Mouse (Mus musculus): Measurements from ENCODE around the gene Golim4. TPM values are rescaled to one million over a fixed set of nuclear protein-coding genes. Genes with fewer than 3 reads are reported as not detected.

Golim4 gene
- polyA plus RNA-seq, 1 experiment from 2014 or later = 31.1 TPM

- Histone ChIP-seq H3K4me1 (replicated peaks) (peaks cover 26% of the 10 kb centered on the region), H3K4me2 (replicated peaks) (no peak overlapping the region), H3K36me3 (peaks cover 5% of the 10 kb centered on the region), H3K4me3 (replicated peaks) (no peak overlapping the region), H3K9ac (replicated peaks) (no peak overlapping the region), H3K27me3 (no peaks in the 10 kb centered on the region), H3K27ac (no peak overlapping the region), H3K9me3 (no peaks in the 10 kb centered on the region)
- ATAC-seq = no peak
- 91% methylated on average over 5 of the region's 5 CpGs for WGBS
Observed at GRCm38 (mm10) chr3:75949358-75949757, 7.4 kb downstream of the Golim4 start.

DNA sequence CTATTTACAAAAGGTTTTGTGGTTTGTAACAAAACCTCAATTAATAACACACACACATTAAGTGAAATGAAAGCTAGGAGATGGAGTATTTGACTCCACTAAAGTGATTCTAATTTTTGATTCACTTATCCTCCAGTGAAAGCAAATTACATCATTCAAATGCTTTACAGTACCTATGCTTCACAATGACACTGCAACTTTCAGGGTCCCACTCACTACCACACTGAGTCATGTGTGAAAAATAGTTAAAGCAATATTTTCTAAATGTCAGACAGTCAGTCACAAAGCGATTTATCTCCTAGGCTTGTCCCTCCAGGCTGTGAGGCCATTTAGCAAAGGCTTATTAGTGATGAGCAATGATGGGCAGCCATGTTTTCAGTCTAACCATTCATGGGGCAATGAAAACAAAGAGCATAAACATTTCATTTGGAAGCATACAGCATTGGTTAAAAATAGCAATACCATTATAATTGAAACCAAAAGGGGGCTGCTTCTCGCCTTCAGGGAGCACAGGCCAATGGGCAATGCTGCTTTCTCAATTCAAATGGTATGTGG, 8.1 kb downstream of the Golim4 start:
- Histone ChIP-seq H3K27ac (no peak overlapping the region), H3K4me2 (replicated peaks) (no peak overlapping the region), H3K9ac (replicated peaks) (no peak overlapping the region), H3K4me3 (replicated peaks) (no peak overlapping the region), H3K4me1 (replicated peaks) (peaks cover 18% of the 10 kb centered on the region), H3K9me3 (no peaks in the 10 kb centered on the region), H3K36me3 (peaks cover 5% of the 10 kb centered on the region), H3K27me3 (no peaks in the 10 kb centered on the region)
- ATAC-seq = no peak
- 94% methylated on average over 2 of the region's 2 CpGs for WGBS

GRCm38 (mm10) chr3:75948003-75948402, 8.7 kb downstream of the Golim4 start:
- Histone ChIP-seq H3K36me3 (peaks cover 5% of the 10 kb centered on the region), H3K27me3 (no peaks in the 10 kb centered on the region), H3K4me1 (replicated peaks) (peaks cover 14% of the 10 kb centered on the region), H3K9ac (replicated peaks) (no peak overlapping the region), H3K9me3 (no peaks in the 10 kb centered on the region), H3K4me2 (replicated peaks) (no peak overlapping the region), H3K4me3 (replicated peaks) (no peak overlapping the region), H3K27ac (no peak overlapping the region)
- 93% methylated on average over 1 of the region's 1 CpGs for WGBS
- no peak for ATAC-seq

DNA sequence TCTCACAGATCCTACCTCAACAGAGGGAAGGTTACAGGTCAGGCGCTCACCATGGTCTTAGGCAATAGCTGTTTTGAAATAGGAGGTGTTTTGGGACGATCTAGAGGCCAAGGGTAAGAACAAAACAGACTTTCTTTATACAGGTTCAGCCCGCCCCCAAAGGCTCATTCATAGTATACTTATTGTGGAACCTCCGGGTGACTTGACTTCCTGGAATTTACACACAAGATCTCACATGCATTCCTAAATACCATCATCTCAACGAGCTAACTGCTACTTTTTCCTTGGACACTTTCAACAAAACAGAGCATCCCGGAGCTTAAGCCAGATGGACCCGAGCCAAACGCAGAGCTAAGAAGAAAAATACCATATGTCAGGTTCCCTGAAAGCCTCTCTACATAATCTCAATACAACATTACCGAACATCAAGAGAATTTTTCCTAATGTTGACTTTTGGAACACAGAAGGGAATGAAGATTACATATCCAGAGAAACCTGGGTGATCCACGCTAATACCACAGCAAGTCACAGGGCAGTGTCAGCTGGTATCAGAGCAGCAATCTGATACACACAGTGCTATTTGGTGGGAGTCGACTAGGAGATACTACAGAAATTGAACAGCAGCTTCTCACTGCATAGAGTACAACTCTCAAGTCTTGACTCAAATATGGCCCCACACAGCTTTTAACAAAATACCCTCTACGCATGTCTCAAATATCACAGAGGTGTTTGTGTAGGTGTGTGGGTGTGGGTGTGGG, 14.3 kb downstream of the Golim4 start:
- 81% methylated on average over 12 of the region's 12 CpGs for WGBS
- ATAC-seq = no peak
- Histone ChIP-seq H3K4me1 (replicated peaks) (0 out of 2 replicates have a peak, but pooled peaks cover 6% of the 10 kb centered on the region), H3K4me2 (replicated peaks) (no peak overlapping the region), H3K9ac (replicated peaks) (no peak overlapping the region), H3K9me3 (no peaks in the 10 kb centered on the region), H3K27ac (no peak overlapping the region), H3K27me3 (no peaks in the 10 kb centered on the region), H3K4me3 (replicated peaks) (no peak overlapping the region), H3K36me3 (peaks cover 5% of the 10 kb centered on the region)

DNA sequence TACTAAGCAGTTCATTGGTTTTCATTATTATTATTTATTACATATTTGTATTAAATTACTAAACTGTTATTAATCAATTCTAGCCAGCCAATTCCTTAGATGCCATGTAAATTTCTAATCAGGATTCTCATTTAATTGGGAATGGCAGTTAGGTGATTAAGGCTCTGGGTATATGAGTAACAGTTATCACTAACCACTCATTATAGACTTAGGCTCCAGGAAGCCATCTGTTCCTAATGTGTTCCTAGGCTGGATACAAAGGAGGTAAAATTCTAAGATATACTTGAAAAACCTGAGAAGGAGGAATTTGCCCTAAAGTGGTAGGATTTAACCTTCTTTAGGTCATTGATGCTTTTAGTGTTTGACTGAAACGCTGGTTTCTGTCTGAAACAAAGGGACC, 14.9 kb downstream of the Golim4 start:
- no peak overlapping the region for H3K4me2 ChIP-seq (replicated peaks)
- 74% methylated on average over 1 of the region's 1 CpGs for WGBS

GRCm38 (mm10) chr3:75936152-75936551, 20.6 kb downstream of the Golim4 start:
- ATAC-seq = no peak
- no peak overlapping the region for H3K4me2 ChIP-seq (replicated peaks)
- no peaks in the 10 kb centered on the region for H3K27me3 ChIP-seq
- peaks cover 5% of the 10 kb centered on the region; the same call in 1 of the 2 replicates for H3K9me3 ChIP-seq
- H3K36me3 ChIP-seq = peaks cover 3% of the 10 kb centered on the region
- H3K27ac ChIP-seq = no peak overlapping the region
- H3K4me3 ChIP-seq (replicated peaks) = no peak overlapping the region
- no peak overlapping the region for H3K9ac ChIP-seq (replicated peaks)
- WGBS = 91% methylated on average over 2 of the region's 2 CpGs
- H3K4me1 ChIP-seq (replicated peaks) = no peaks in the 10 kb centered on the region

More for the DNA sequence above, 14.9 kb downstream of the Golim4 start:
- Histone ChIP-seq H3K27ac (no peak overlapping the region), H3K9ac (replicated peaks) (no peak overlapping the region), H3K36me3 (peaks cover 1% of the 10 kb centered on the region), H3K4me1 (replicated peaks) (0 out of 2 replicates have a peak, but pooled peaks cover 6% of the 10 kb centered on the region), H3K4me3 (replicated peaks) (no peak overlapping the region), H3K27me3 (no peaks in the 10 kb centered on the region), H3K9me3 (no peaks in the 10 kb centered on the region)
- ATAC-seq = no peak

DNA sequence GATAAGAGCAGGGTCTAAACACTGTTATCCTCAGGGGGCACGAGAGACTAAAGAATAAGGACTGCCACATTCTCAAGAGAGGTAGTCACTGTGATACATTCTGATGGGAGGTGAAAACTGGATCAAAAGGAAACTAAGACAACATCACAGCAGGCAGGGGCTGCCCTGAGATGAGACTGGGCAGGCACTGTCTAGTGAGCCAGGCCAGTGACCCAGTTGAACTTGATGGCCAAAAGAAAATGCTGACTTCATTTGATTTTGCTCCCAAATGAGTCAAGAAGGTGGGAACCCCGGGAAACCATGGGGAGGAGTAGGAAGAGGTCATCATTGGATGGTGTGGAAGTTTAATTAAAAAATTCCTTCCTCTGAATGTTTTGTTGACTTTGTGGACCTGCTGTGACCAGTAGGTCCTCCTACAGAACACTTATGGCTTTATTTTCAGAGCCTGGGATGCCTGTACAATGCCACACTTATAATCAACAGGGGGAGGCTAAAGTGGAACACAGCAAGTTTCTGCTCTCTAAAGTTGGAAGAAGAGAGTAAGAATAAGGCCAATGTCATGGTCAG, 26.0 kb downstream of the Golim4 start:
- ATAC-seq = no peak
- peaks cover 3% of the 10 kb centered on the region for H3K36me3 ChIP-seq
- no peak overlapping the region for H3K4me2 ChIP-seq (replicated peaks)
- H3K27me3 ChIP-seq = no peaks in the 10 kb centered on the region
- WGBS = 84% methylated on average over 2 of the region's 2 CpGs
- H3K4me1 ChIP-seq (replicated peaks) = no peaks in the 10 kb centered on the region
- no peak overlapping the region for H3K9ac ChIP-seq (replicated peaks)
- H3K9me3 ChIP-seq = peaks cover 5% of the 10 kb centered on the region; the same call in 1 of the 2 replicates
- no peak overlapping the region for H3K27ac ChIP-seq
- H3K4me3 ChIP-seq (replicated peaks) = no peak overlapping the region

GRCm38 (mm10) chr3:75929926-75930548, 26.7 kb downstream of the Golim4 start:
- Histone ChIP-seq H3K4me2 (replicated peaks) (no peak overlapping the region), H3K9me3 (peaks cover 5% of the 10 kb centered on the region; the same call in 1 of the 2 replicates), H3K9ac (replicated peaks) (no peak overlapping the region), H3K27ac (no peak overlapping the region), H3K27me3 (no peaks in the 10 kb centered on the region), H3K36me3 (peaks cover 3% of the 10 kb centered on the region), H3K4me3 (replicated peaks) (no peak overlapping the region), H3K4me1 (replicated peaks) (0 out of 2 replicates have a peak, but pooled peaks cover 3% of the 10 kb centered on the region)
- WGBS = 95% methylated on average over 7 of the region's 7 CpGs
- no peak for ATAC-seq

DNA sequence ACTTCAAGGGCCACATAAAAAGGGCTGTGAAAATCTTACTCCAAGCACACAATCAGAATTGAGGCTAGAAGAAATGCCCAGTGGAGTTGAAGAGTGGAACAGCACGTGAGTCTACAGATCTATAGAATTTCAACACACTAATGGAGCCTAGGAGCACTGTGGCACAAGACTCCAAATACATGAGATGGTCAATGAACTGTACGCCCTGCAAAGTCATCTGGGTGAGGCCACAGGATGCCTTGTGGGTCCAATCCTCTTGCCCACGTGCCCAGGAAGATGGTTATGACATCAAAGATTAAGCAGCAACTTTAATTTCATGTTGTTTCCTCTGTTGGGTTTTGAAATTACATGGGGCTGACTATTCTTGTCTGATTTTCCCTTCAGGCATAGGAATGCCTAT, 30.4 kb downstream of the Golim4 start:
- ATAC-seq = no peak
- no peak overlapping the region for H3K4me2 ChIP-seq (replicated peaks)
- H3K4me3 ChIP-seq (replicated peaks) = no peak overlapping the region
- H3K36me3 ChIP-seq = no peaks in the 10 kb centered on the region
- no peaks in the 10 kb centered on the region for H3K27me3 ChIP-seq
- H3K9me3 ChIP-seq = no peaks in the 10 kb centered on the region
- 0 out of 2 replicates have a peak, but pooled peaks cover 7% of the 10 kb centered on the region for H3K4me1 ChIP-seq (replicated peaks)
- H3K27ac ChIP-seq = no peak overlapping the region
- no peak overlapping the region for H3K9ac ChIP-seq (replicated peaks)
- WGBS = 80% methylated on average over 3 of the region's 3 CpGs

- Histone ChIP-seq H3K4me3 (replicated peaks) (no peak overlapping the region), H3K4me1 (replicated peaks) (0 out of 2 replicates have a peak, but pooled peaks cover 7% of the 10 kb centered on the region), H3K4me2 (replicated peaks) (no peak overlapping the region), H3K27ac (no peak overlapping the region), H3K36me3 (no peaks in the 10 kb centered on the region), H3K9ac (replicated peaks) (no peak overlapping the region), H3K9me3 (no peaks in the 10 kb centered on the region), H3K27me3 (no peaks in the 10 kb centered on the region)
- no peak for ATAC-seq
- 74% methylated on average over 2 of the region's 2 CpGs for WGBS
Observed at GRCm38 (mm10) chr3:75925123-75925522, 31.6 kb downstream of the Golim4 start.

GRCm38 (mm10) chr3:75917770-75918503, 38.8 kb downstream of the Golim4 start:
- H3K27ac ChIP-seq = no peak overlapping the region

More at GRCm38 (mm10) chr3:75917770-75918503, 38.8 kb downstream of the Golim4 start:
- no peak overlapping the region for H3K9ac ChIP-seq (replicated peaks)
- no peak overlapping the region for H3K4me3 ChIP-seq (replicated peaks)
- WGBS = 90% methylated on average over 17 of the region's 17 CpGs
- H3K27me3 ChIP-seq = no peaks in the 10 kb centered on the region
- no peaks in the 10 kb centered on the region for H3K9me3 ChIP-seq
- no peak overlapping the region for H3K4me2 ChIP-seq (replicated peaks)
- H3K4me1 ChIP-seq (replicated peaks) = peaks cover 11% of the 10 kb centered on the region
- H3K36me3 ChIP-seq = no peaks in the 10 kb centered on the region
- ATAC-seq = no peak
